Mouse (Mus musculus): ENCODE measurements around the gene Gfra1. TPM values are rescaled to one million over a fixed set of nuclear protein-coding genes. Genes with fewer than 3 reads are reported as not detected.

The Gfra1 gene
- polyA plus RNA-seq, 2 experiments: 19.5 to 19.9 TPM

- Histone ChIP-seq H3K4me1 (ENCODE audit: control insufficient read depth, insufficient read depth, low read length) (peaks cover 10% of the 10 kb centered on the region), H3K27me3 (ENCODE audit: control insufficient read depth, insufficient read depth, low read length) (no peaks in the 10 kb centered on the region), H3K36me3 (ENCODE audit: control insufficient read depth, insufficient read depth, low read length) (no peaks in the 10 kb centered on the region), H3K4me3 (replicated peaks; ENCODE audit: low read length) (no peak overlapping the region), H3K9me3 (ENCODE audit: control insufficient read depth, low read length) (no peaks in the 10 kb centered on the region), H3K4me2 (replicated peaks; ENCODE audit: low read depth, low read length, severe bottlenecking) (no peak overlapping the region), H3K27ac (replicated peaks; ENCODE audit: low read depth, low read length) (no peak overlapping the region), H3K9ac (ENCODE audit: low read depth, low read length, severe bottlenecking) (no peak overlapping the region)
- 85% methylated on average over 4 of the region's 4 CpGs for WGBS
- DNase-seq (ENCODE audit: low spot score): no peak
- ATAC-seq (ENCODE audit: low FRiP score, low read depth): no peak
- no peak for TF ChIP-seq POLR2A (IDR thresholded peaks at IDR 0.05; ENCODE audit: borderline replicate concordance, extremely low read depth, insufficient read depth, insufficient read length)
Observed at GRCm38 (mm10) chr19:58422916-58423493, 32.7 kb downstream of the Gfra1 start.

GRCm38 (mm10) chr19:58419685-58420084 is 36.0 kb downstream of the Gfra1 start:
- no peak for TF ChIP-seq POLR2A (IDR thresholded peaks at IDR 0.05; ENCODE audit: borderline replicate concordance, extremely low read depth, insufficient read depth, insufficient read length)
- H3K9me3 ChIP-seq (ENCODE audit: control insufficient read depth, low read length): no peaks in the 10 kb centered on the region
- DNase-seq (ENCODE audit: low spot score): peak; percentile 82
- no peak overlapping the region for H3K4me2 ChIP-seq (replicated peaks; ENCODE audit: low read depth, low read length, severe bottlenecking)
- no peak overlapping the region for H3K9ac ChIP-seq (ENCODE audit: low read depth, low read length, severe bottlenecking)
- peak; percentile 92 for ATAC-seq (ENCODE audit: low FRiP score, low read depth)
- peaks cover 10% of the 10 kb centered on the region for H3K4me1 ChIP-seq (ENCODE audit: control insufficient read depth, insufficient read depth, low read length)
- H3K27ac ChIP-seq (replicated peaks; ENCODE audit: low read depth, low read length): 0 out of 2 replicates have a peak overlapping the region, but pooled peaks have one; percentile 26
- no peak overlapping the region for H3K4me3 ChIP-seq (replicated peaks; ENCODE audit: low read length)
- H3K27me3 ChIP-seq (ENCODE audit: control insufficient read depth, insufficient read depth, low read length): no peaks in the 10 kb centered on the region
- no peaks in the 10 kb centered on the region for H3K36me3 ChIP-seq (ENCODE audit: control insufficient read depth, insufficient read depth, low read length)
- WGBS: 5% methylated on average over 3 of the region's 3 CpGs

- H3K27me3 ChIP-seq (ENCODE audit: control insufficient read depth, insufficient read depth, low read length): no peaks in the 10 kb centered on the region
- no peak overlapping the region for H3K4me3 ChIP-seq (replicated peaks; ENCODE audit: low read length)
- WGBS: 20% methylated on average over 3 of the region's 3 CpGs
- no peaks in the 10 kb centered on the region for H3K9me3 ChIP-seq (ENCODE audit: control insufficient read depth, low read length)
- no peak overlapping the region for H3K4me2 ChIP-seq (replicated peaks; ENCODE audit: low read depth, low read length, severe bottlenecking)
- H3K4me1 ChIP-seq (ENCODE audit: control insufficient read depth, insufficient read depth, low read length): peaks cover 10% of the 10 kb centered on the region
- no peak for ATAC-seq (ENCODE audit: low FRiP score, low read depth)
- no peak for DNase-seq (ENCODE audit: low spot score)
- H3K27ac ChIP-seq (replicated peaks; ENCODE audit: low read depth, low read length): 0 out of 2 replicates have a peak overlapping the region, but pooled peaks have one; percentile 26
- TF ChIP-seq POLR2A (IDR thresholded peaks at IDR 0.05; ENCODE audit: borderline replicate concordance, extremely low read depth, insufficient read depth, insufficient read length): no peak
- H3K36me3 ChIP-seq (ENCODE audit: control insufficient read depth, insufficient read depth, low read length): no peaks in the 10 kb centered on the region
- H3K9ac ChIP-seq (ENCODE audit: low read depth, low read length, severe bottlenecking): no peak overlapping the region
Observed at GRCm38 (mm10) chr19:58419278-58419677, 36.4 kb downstream of the Gfra1 start.

GRCm38 (mm10) chr19:58415173-58415572 is 40.5 kb downstream of the Gfra1 start:
- H3K36me3 ChIP-seq (ENCODE audit: control insufficient read depth, insufficient read depth, low read length): no peaks in the 10 kb centered on the region
- H3K9ac ChIP-seq (ENCODE audit: low read depth, low read length, severe bottlenecking): no peak overlapping the region
- no peak overlapping the region for H3K4me2 ChIP-seq (replicated peaks; ENCODE audit: low read depth, low read length, severe bottlenecking)
- no peaks in the 10 kb centered on the region for H3K27me3 ChIP-seq (ENCODE audit: control insufficient read depth, insufficient read depth, low read length)
- peaks cover 13% of the 10 kb centered on the region for H3K4me1 ChIP-seq (ENCODE audit: control insufficient read depth, insufficient read depth, low read length)
- 77% methylated on average over 4 of the region's 4 CpGs for WGBS
- H3K9me3 ChIP-seq (ENCODE audit: control insufficient read depth, low read length): no peaks in the 10 kb centered on the region
- no peak overlapping the region for H3K27ac ChIP-seq (replicated peaks; ENCODE audit: low read depth, low read length)
- DNase-seq (ENCODE audit: low spot score) (no peak), ATAC-seq (ENCODE audit: low FRiP score, low read depth) (no peak)
- H3K4me3 ChIP-seq (replicated peaks; ENCODE audit: low read length): no peak overlapping the region
- TF ChIP-seq POLR2A (IDR thresholded peaks at IDR 0.05; ENCODE audit: borderline replicate concordance, extremely low read depth, insufficient read depth, insufficient read length): no peak

GRCm38 (mm10) chr19:58414733-58415132 is 41.0 kb downstream of the Gfra1 start:
- TF ChIP-seq POLR2A (IDR thresholded peaks at IDR 0.05; ENCODE audit: borderline replicate concordance, extremely low read depth, insufficient read depth, insufficient read length): no peak
- no peak overlapping the region for H3K9ac ChIP-seq (ENCODE audit: low read depth, low read length, severe bottlenecking)
- H3K4me2 ChIP-seq (replicated peaks; ENCODE audit: low read depth, low read length, severe bottlenecking): no peak overlapping the region
- 0 out of 2 replicates have a peak, but pooled peaks cover 4% of the 10 kb centered on the region for H3K9me3 ChIP-seq (ENCODE audit: control insufficient read depth, low read length)
- DNase-seq (ENCODE audit: low spot score): no peak
- no peaks in the 10 kb centered on the region for H3K27me3 ChIP-seq (ENCODE audit: control insufficient read depth, insufficient read depth, low read length)
- no peak overlapping the region for H3K27ac ChIP-seq (replicated peaks; ENCODE audit: low read depth, low read length)
- ATAC-seq (ENCODE audit: low FRiP score, low read depth): no peak
- H3K4me1 ChIP-seq (ENCODE audit: control insufficient read depth, insufficient read depth, low read length): peaks cover 10% of the 10 kb centered on the region
- H3K36me3 ChIP-seq (ENCODE audit: control insufficient read depth, insufficient read depth, low read length): no peaks in the 10 kb centered on the region
- no peak overlapping the region for H3K4me3 ChIP-seq (replicated peaks; ENCODE audit: low read length)

Measured in limb, embryonic 14.5 days (tissue).